Mouse (Mus musculus): ENCODE measurements around the gene L3mbtl1. TPM values are rescaled to one million over a fixed set of nuclear protein-coding genes. Genes with fewer than 3 reads are reported as not detected.
A peak's percentile ranks its signal among the peaks of the same experiment; 100 is the strongest.

Gene L3mbtl1
- polyA plus RNA-seq, 1 experiment from 2014 or later: 0.18 TPM

GRCm38 (mm10) chr2:162927918-162928585, 15.2 kb upstream of the L3mbtl1 start:
- no peak overlapping the region for H3K9ac ChIP-seq
- no peak overlapping the region; the same call in 1 of the 2 replicates for H3K27ac ChIP-seq
- H3K4me1 ChIP-seq: peaks cover 6% of the 10 kb centered on the region
- WGBS: 62% methylated on average over 3 of the region's 3 CpGs
- no peaks in the 10 kb centered on the region for H3K27me3 ChIP-seq (replicated peaks)
- no peaks in the 10 kb centered on the region for H3K36me3 ChIP-seq
- no peak for ATAC-seq (ENCODE audit: insufficient read depth, low FRiP score, low read depth)
- H3K4me2 ChIP-seq: no peak overlapping the region
- H3K4me3 ChIP-seq (replicated peaks): no peak overlapping the region
- no peaks in the 10 kb centered on the region for H3K9me3 ChIP-seq

- H3K36me3 ChIP-seq: peaks cover 15% of the 10 kb centered on the region
- H3K27me3 ChIP-seq (replicated peaks): no peaks in the 10 kb centered on the region
- H3K4me2 ChIP-seq: no peak overlapping the region
- H3K9me3 ChIP-seq: no peaks in the 10 kb centered on the region
- WGBS: 53% methylated on average over 3 of the region's 3 CpGs
- H3K4me3 ChIP-seq (replicated peaks): no peak overlapping the region
- H3K4me1 ChIP-seq: peaks cover 10% of the 10 kb centered on the region
- H3K27ac ChIP-seq: no peak overlapping the region
- no peak for ATAC-seq (ENCODE audit: insufficient read depth, low FRiP score, low read depth)
- H3K9ac ChIP-seq: no peak overlapping the region
These were observed 13.6 kb upstream of the L3mbtl1 start for GRCm38 (mm10) chr2:162929704-162930103.

DNA sequence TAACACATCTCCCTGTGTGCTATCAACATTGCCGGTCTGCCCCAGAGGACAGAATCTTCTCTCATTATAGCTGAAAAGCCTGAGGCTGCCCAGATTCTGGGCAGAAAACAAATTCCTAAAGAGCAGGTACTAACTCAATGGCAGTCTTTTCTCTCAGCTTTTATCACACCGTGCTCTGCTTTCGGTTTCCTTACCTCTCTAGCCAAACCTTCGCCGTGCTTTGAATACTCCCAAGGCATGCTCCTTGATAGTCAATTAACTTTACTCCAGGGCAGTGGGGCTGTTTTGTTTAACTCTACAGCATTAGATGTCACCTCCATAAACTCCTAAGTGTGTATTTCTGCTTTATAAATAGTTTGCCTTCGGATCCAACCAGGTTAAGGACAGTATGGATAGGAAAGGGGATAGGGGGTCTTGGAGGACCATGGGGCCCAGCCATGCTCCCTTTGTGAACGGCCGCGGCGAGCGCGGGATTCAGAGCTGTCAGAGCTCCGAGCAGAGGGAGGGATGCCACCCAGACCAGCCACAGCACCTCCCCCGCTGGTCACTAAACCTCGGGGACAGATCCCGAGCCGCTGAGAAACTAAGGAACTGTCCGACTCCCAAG, 12.7 kb upstream of the L3mbtl1 start:
- Histone ChIP-seq H3K4me1 (peaks cover 10% of the 10 kb centered on the region), H3K27me3 (replicated peaks) (no peaks in the 10 kb centered on the region)
- 1% methylated on average over 18 of the region's 18 CpGs for WGBS

GRCm38 (mm10) chr2:162931123-162931673, 12.1 kb upstream of the L3mbtl1 start, which contains the start of gene Srsf6:
TSS of gene Srsf6 (plus strand) at chr2:162931528.
- WGBS: under 1% methylated on average over 60 of the region's 68 CpGs
- H3K27me3 ChIP-seq (replicated peaks): no peaks in the 10 kb centered on the region
- peak within 1 kb of the TSS; percentile 99 for H3K4me3 ChIP-seq (replicated peaks)
- peak within 1 kb of the TSS; percentile 87 for H3K4me2 ChIP-seq
- peaks cover 18% of the 10 kb centered on the region for H3K36me3 ChIP-seq
- H3K4me1 ChIP-seq: peaks cover 10% of the 10 kb centered on the region
- H3K9ac ChIP-seq: peak within 1 kb of the TSS; percentile 100
- peak; percentile 95 for ATAC-seq (ENCODE audit: insufficient read depth, low FRiP score, low read depth)
- H3K9me3 ChIP-seq: no peaks in the 10 kb centered on the region
- H3K27ac ChIP-seq: peak within 1 kb of the TSS; percentile 97

More for the DNA sequence above, 12.7 kb upstream of the L3mbtl1 start:
- Histone ChIP-seq H3K27ac (peak overlapping the region; percentile 97), H3K4me2 (peak overlapping the region; percentile 87), H3K9ac (peak overlapping the region; percentile 50), H3K36me3 (peaks cover 15% of the 10 kb centered on the region), H3K9me3 (no peaks in the 10 kb centered on the region), H3K4me3 (replicated peaks) (peak overlapping the region; percentile 99)
- ATAC-seq (ENCODE audit: insufficient read depth, low FRiP score, low read depth): no peak

- Histone ChIP-seq H3K4me1 (peaks cover 10% of the 10 kb centered on the region), H3K4me2 (peak overlapping the region; percentile 66), H3K36me3 (peaks cover 23% of the 10 kb centered on the region), H3K4me3 (replicated peaks) (peak overlapping the region; percentile 99), H3K27me3 (replicated peaks) (no peaks in the 10 kb centered on the region), H3K9ac (peak overlapping the region; percentile 100), H3K9me3 (no peaks in the 10 kb centered on the region), H3K27ac (peak overlapping the region; percentile 97)
- under 1% methylated on average over 101 of the region's 103 CpGs for WGBS
- ATAC-seq (ENCODE audit: insufficient read depth, low FRiP score, low read depth): peak; percentile 59
These were observed 11.3 kb upstream of the L3mbtl1 start for GRCm38 (mm10) chr2:162931674-162932650.

- Histone ChIP-seq H3K27me3 (replicated peaks) (no peaks in the 10 kb centered on the region), H3K27ac (no peak overlapping the region), H3K36me3 (peaks cover 27% of the 10 kb centered on the region), H3K9ac (no peak overlapping the region), H3K4me2 (peak overlapping the region; percentile 66), H3K4me3 (replicated peaks) (peak overlapping the region; percentile 99), H3K4me1 (peaks cover 10% of the 10 kb centered on the region), H3K9me3 (no peaks in the 10 kb centered on the region)
- 33% methylated on average over 4 of the region's 4 CpGs for WGBS
- ATAC-seq (ENCODE audit: insufficient read depth, low FRiP score, low read depth): no peak
These were observed 10.6 kb upstream of the L3mbtl1 start for GRCm38 (mm10) chr2:162932706-162933105.

GRCm38 (mm10) chr2:162934421-162934820, 8.9 kb upstream of the L3mbtl1 start:
- 90% methylated on average over 19 of the region's 19 CpGs for WGBS
- Histone ChIP-seq H3K4me1 (peaks cover 10% of the 10 kb centered on the region), H3K36me3 (peaks cover 37% of the 10 kb centered on the region), H3K4me3 (replicated peaks) (no peak overlapping the region), H3K4me2 (no peak overlapping the region), H3K9me3 (no peaks in the 10 kb centered on the region), H3K9ac (no peak overlapping the region), H3K27me3 (replicated peaks) (no peaks in the 10 kb centered on the region), H3K27ac (no peak overlapping the region)
- ATAC-seq (ENCODE audit: insufficient read depth, low FRiP score, low read depth): no peak

GRCm38 (mm10) chr2:162935700-162936099, 7.6 kb upstream of the L3mbtl1 start:
- H3K36me3 ChIP-seq: peaks cover 43% of the 10 kb centered on the region
- no peak overlapping the region for H3K27ac ChIP-seq
- no peak overlapping the region for H3K9ac ChIP-seq
- no peak for ATAC-seq (ENCODE audit: insufficient read depth, low FRiP score, low read depth)
- no peak overlapping the region for H3K4me3 ChIP-seq (replicated peaks)
- 93% methylated on average over 3 of the region's 3 CpGs for WGBS
- no peak overlapping the region for H3K4me2 ChIP-seq
- peaks cover 8% of the 10 kb centered on the region for H3K4me1 ChIP-seq
- no peaks in the 10 kb centered on the region for H3K27me3 ChIP-seq (replicated peaks)
- no peaks in the 10 kb centered on the region for H3K9me3 ChIP-seq

GRCm38 (mm10) chr2:162939562-162939961, 3.7 kb upstream of the L3mbtl1 start:
- H3K4me1 ChIP-seq: peaks cover 7% of the 10 kb centered on the region
- WGBS: 76% methylated on average over 1 of the region's 1 CpGs
- H3K27me3 ChIP-seq (replicated peaks): no peaks in the 10 kb centered on the region; the same call in 1 of the 2 replicates
- H3K27ac ChIP-seq: no peak overlapping the region
- H3K36me3 ChIP-seq: peaks cover 30% of the 10 kb centered on the region
- ATAC-seq (ENCODE audit: insufficient read depth, low FRiP score, low read depth): no peak
- no peaks in the 10 kb centered on the region for H3K9me3 ChIP-seq
- no peak overlapping the region for H3K9ac ChIP-seq
- no peak overlapping the region for H3K4me3 ChIP-seq (replicated peaks)
- H3K4me2 ChIP-seq: no peak overlapping the region

DNA sequence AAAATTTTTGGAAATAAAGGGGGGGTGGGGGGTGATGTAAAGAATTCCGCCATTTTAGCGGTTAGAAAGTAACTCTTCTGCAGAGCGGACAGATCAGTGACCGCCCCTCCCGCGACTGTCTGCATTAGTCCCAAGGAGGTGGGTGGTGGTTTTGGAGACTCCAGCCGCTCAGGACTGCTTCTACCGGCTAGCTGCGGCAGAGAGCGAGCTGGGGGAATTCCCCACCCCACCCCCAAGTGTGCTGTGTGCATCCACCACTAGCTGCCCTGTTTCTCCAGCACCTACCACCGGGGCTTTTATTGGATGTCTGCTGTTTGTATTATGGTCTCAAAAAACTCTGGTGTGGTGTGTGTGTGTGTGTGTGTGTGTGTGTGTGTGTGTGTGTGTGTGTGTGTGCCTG, 659 bp downstream of the L3mbtl1 start:
- Histone ChIP-seq H3K27me3 (replicated peaks) (no peaks in the 10 kb centered on the region; the same call in 1 of the 2 replicates), H3K4me1 (peaks cover 12% of the 10 kb centered on the region), H3K36me3 (peaks cover 9% of the 10 kb centered on the region; the same call in 1 of the 2 replicates), H3K4me2 (peak overlapping the region; percentile 98), H3K9me3 (no peaks in the 10 kb centered on the region), H3K27ac (no peak overlapping the region), H3K9ac (no peak overlapping the region), H3K4me3 (replicated peaks) (peak overlapping the region; percentile 51)
- 7% methylated on average over 11 of the region's 11 CpGs for WGBS
- ATAC-seq (ENCODE audit: insufficient read depth, low FRiP score, low read depth): no peak

- H3K4me1 ChIP-seq: peaks cover 12% of the 10 kb centered on the region
- H3K27ac ChIP-seq: no peak overlapping the region
- ATAC-seq (ENCODE audit: insufficient read depth, low FRiP score, low read depth): no peak
- no peaks in the 10 kb centered on the region for H3K9me3 ChIP-seq
- WGBS: 81% methylated on average over 5 of the region's 5 CpGs
- H3K36me3 ChIP-seq: no peaks in the 10 kb centered on the region
- H3K4me2 ChIP-seq: no peak overlapping the region
- no peak overlapping the region for H3K4me3 ChIP-seq (replicated peaks)
- H3K9ac ChIP-seq: no peak overlapping the region
- no peaks in the 10 kb centered on the region; the same call in 1 of the 2 replicates for H3K27me3 ChIP-seq (replicated peaks)
These were observed 3.7 kb downstream of the L3mbtl1 start for GRCm38 (mm10) chr2:162946964-162947363.
